Mouse (Mus musculus): Measurements from ENCODE around the gene Agbl4. TPM values are rescaled to one million over a fixed set of nuclear protein-coding genes. Genes with fewer than 3 reads are reported as not detected.

The Agbl4 gene
- total RNA-seq, 1 experiment from 2014 or later = not detected

DNA sequence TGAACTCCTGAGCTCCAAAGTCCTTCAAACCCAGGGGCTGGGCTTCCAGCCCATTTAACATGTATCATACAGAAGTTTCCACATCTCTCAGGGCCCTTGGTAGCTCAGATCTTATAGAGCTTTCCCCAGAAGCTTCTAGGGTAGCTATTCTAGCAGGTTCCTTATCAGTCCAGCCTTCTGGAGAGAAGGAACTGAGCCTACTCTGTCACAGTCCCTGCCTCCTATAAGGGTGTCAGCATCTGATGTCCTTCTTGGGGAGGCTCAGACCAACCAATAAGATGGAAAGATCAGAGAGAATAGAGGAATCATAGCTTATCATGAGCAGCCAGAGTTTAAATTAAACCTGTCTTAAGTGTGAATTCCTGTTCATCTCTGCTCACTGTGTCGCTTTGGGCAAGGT lies 1269.3 kb downstream of the Agbl4 start:
- no peak for ATAC-seq (replicated peaks; ENCODE audit: insufficient number of reproducible peaks, low FRiP score, low TSS enrichment, poor library complexity, severe bottlenecking)

DNA sequence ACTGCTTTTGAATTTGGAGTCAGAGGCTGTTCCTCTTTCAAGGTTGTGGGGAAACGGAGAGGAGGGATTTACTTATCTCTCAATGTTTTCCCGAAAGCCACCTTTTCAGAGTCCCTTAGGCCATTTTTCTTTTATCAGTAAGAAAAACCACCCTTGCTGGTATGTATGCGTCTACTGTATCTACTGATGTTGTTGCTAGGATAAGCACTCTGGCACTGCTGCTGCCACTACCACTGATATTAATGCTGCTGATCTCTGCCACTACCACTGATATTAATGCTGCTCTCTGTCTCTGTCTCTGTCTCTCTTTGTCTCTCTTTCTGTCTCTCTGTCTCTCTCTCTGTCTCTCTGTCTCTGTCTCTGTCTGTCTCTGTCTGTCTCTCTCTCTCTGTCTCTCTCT lies 1271.9 kb downstream of the Agbl4 start:
- ATAC-seq (replicated peaks; ENCODE audit: insufficient number of reproducible peaks, low FRiP score, low TSS enrichment, poor library complexity, severe bottlenecking) = no peak

DNA sequence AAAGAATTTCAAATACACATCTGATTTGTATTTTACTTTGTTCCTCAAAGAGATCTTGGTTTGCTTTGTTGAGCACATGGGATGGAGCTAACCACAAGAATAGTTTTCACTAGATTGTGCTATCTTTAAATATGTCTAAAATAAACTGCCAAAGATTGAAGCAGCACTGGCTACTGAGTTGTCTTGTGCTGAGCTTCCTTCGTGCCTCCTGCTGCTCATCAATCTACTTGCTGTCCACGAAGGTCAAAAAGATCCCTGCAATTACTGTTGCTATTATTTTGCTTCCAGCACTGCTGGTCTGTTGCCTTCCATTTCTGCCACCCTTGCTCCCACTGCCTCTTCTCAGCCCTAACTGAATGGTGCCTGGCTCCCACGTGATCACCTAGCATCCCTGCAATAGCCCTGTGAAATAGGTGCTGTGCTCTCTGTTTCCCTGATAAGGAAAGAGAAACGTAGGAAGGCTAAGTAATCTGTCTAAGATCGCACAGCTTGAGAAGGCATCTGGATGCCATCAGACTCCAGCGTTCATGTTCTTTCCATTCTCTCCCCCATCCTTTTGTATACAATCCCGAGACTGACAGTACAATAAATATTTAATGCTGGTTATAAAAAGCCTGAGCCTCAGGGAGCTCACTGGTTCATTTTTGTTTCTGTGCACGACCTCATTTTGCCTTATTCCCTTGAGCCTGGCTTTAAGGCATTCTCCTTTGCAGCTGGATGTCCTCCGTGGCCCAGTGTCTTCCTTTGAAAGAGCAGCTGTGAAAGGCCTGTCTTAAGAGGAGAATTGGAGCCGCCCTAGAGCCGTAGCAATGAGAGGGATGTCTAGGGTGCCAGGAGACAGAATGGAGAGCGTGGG lies 1273.3 kb downstream of the Agbl4 start:
- no peak for ATAC-seq (replicated peaks; ENCODE audit: insufficient number of reproducible peaks, low FRiP score, low TSS enrichment, poor library complexity, severe bottlenecking)

DNA sequence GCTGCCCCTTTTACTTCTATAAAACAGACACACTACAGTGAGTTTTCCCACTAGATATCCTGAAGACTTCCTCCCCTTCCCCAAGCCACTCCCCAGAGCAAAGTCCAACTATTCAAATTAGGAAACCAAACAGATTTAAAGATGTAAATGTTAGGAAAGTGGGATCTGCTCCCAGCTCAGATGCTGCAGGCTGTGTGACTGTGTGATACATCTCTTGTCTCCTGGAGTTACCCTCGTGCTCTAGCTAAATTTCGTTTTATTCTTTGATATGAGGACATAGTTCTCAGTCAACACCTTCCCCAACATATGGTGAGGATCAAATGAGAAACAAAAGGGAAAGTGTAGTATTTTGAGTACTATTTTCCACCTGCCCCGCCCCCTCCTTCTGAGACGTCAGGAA lies 1274.0 kb downstream of the Agbl4 start:
- no peak for ATAC-seq (replicated peaks; ENCODE audit: insufficient number of reproducible peaks, low FRiP score, low TSS enrichment, poor library complexity, severe bottlenecking)

DNA sequence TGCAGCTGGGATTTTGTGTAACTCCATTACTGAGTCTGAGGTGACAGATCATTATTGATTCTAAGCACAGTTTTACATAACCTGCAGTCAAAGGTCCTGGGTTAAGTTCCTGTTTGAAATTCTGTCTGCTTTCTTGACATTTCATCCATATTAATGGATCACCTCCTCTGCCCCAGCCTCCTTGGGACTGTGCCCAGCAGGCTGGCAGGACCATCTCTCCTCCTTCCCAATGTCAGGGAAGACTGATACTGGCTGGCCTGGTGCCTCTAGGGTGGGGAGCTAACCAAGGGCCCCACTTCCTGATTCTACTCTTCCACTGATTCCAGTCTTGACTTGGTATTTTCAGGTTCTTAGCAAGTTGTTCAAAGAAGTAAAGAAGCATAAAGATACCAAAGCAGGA lies 1276.4 kb downstream of the Agbl4 start:
- ATAC-seq (replicated peaks; ENCODE audit: insufficient number of reproducible peaks, low FRiP score, low TSS enrichment, poor library complexity, severe bottlenecking) = no peak

DNA sequence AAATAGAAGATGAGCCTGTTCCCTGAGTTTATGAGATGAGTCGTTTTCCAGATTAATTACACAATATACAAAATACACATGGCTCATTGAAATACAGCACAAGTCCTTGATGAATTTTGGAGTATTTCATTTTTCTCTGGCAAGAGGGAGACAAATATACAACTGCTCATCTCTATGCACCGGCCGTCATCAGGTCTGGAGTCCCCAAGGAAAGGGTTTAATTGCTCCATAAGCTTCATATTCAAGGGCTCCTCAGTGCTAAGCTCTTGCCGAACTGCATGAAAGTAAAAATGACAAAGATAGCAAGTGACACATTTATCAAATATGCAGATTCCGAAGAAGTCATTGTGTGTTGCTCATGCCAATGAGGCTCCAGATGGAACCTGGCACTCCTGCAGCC lies 1284.5 kb downstream of the Agbl4 start:
- ATAC-seq (replicated peaks; ENCODE audit: insufficient number of reproducible peaks, low FRiP score, low TSS enrichment, poor library complexity, severe bottlenecking) = no peak

DNA sequence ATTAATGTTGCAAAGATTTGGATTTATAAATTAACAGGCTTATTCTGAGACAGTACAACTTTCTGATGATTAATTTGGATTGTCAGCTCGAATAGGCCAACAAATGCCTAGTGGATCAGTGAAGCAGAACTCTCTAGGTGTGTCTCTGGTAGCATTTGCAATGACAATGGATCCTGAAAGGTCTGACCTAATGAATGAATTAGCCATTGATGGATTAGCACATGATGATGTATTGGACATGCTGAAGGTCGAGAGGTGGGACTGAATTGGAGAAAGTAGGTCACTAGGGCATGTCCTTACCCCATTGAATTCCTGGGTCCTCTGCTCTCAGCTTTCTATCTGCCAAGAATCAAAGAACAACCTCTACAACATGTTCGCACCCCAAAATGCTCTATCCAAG lies 1285.3 kb downstream of the Agbl4 start:
- no peak for ATAC-seq (replicated peaks; ENCODE audit: insufficient number of reproducible peaks, low FRiP score, low TSS enrichment, poor library complexity, severe bottlenecking)

DNA sequence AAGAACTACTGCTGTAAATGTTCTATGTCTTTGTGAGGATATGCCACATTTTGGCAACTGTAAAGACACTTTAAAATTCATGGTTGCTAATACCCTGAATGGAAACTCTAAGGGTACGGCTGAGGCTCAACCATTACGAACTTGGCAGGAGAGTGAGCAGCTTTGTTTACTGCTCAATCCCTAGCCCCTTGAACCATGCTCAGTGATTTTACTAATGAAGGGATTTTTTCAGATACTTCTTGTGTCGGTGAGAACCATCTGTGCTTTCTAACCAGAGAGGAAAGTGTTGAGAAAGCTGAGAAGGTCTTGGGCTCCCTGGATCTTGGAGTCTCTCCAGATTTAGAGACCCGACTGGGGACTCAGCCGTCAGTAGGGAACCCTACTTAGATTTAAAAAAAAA lies 1286.4 kb downstream of the Agbl4 start:
- no peak for ATAC-seq (replicated peaks; ENCODE audit: insufficient number of reproducible peaks, low FRiP score, low TSS enrichment, poor library complexity, severe bottlenecking)

DNA sequence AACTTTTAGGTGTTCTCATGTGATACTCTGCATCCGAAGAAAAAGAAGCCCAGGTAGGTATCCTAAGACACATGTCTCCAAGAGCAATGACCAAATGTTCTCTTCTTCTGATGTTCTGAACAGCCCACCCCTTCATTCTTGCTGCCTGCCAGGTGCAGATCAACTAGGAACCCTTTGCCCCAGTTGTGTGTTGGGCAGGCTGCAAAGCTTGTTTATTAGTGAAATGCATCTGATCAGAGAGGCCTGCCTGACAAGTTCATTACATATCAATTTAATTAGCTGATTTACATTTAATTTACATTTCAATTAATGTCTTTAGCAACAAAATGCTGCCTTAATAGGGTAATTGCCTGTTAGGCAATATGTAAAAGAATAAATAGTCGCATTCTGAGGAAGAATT lies 1288.5 kb downstream of the Agbl4 start:
- ATAC-seq (replicated peaks; ENCODE audit: insufficient number of reproducible peaks, low FRiP score, low TSS enrichment, poor library complexity, severe bottlenecking) = no peak

DNA sequence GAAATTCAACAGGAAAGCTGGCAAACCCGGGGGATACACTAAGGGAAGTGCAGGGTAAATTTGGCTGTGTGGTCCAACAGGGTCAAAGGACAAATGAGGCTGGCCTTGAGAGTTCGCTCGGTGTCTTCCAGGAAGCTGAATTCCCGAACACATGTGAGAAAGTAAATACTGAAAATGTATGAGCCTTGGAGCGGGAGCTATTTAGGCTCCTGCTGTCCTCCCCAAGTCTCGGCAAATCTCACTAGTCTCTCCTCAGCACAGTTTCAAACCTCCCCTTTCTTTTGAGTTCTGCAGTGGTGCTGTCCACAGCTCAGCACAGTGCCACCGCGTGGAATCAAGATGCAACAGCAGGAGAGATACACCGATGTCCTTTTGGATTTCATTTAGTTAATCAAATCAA lies 1289.5 kb downstream of the Agbl4 start:
- ATAC-seq (replicated peaks; ENCODE audit: insufficient number of reproducible peaks, low FRiP score, low TSS enrichment, poor library complexity, severe bottlenecking) = peak; percentile 67

DNA sequence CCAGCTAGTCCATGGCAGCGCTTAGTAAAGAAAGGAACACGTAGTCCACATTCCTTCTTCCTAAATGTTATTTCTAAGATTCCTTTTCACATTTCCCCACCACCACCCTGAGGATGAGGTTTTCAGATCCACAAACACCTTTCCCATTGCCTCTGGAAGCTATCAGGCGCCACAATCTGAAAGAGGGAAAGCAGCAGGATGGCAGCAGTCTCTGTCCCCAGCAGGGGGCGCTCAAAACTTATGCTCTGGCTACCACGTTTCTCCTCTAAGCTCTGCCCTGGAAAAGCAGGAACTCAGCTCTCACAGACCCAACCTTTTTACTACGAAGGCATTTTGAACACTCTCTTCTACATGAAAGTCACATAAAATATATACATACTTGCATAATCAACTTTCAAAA lies 1290.2 kb downstream of the Agbl4 start:
- peak; percentile 60; the same call in 1 of the 2 replicates for ATAC-seq (replicated peaks; ENCODE audit: insufficient number of reproducible peaks, low FRiP score, low TSS enrichment, poor library complexity, severe bottlenecking)

DNA sequence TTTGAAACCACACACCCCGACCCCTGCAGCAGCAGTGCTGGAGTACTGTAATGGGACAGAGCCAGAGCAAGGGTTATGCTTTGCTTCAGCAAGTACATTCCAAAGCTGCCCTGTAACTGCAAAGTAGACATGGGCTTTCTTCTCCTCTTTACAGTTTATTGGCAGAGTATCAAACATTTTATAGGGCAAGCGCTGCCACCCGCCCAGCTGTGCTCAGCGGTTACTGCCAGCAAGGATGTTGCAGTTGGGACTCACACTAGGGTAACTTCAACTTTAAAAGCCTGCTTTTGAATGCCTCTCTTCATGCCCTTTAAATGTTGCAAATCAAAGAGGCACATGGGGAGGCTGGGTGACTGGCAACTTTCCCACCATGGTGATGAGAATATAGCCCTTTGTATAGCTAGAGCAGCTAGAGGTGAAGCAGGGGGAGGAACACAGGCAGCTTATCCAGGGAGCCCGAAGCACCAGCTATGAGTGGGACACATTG lies 1293.6 kb downstream of the Agbl4 start:
- ATAC-seq (replicated peaks; ENCODE audit: insufficient number of reproducible peaks, low FRiP score, low TSS enrichment, poor library complexity, severe bottlenecking) = no peak

DNA sequence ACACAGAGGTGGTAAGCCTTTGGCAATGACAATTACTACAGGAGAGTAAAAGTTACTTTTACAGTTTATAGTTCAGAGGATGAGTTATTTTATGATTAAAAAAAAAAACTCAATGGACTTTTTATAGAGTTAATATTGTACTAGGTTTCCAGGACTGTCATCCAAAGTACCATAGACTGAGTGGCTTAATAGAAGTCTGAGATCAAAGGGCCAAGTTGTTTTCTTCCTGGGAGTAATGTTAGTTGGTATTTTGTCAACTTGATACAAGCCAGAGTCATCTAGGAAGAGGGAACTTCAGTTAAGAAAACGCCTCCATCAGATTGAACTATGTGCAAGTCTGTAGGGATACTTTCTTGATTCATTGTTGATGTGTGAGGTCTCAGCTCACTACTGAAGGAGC lies 1303.9 kb downstream of the Agbl4 start:
- ATAC-seq (replicated peaks; ENCODE audit: insufficient number of reproducible peaks, low FRiP score, low TSS enrichment, poor library complexity, severe bottlenecking) = no peak

DNA sequence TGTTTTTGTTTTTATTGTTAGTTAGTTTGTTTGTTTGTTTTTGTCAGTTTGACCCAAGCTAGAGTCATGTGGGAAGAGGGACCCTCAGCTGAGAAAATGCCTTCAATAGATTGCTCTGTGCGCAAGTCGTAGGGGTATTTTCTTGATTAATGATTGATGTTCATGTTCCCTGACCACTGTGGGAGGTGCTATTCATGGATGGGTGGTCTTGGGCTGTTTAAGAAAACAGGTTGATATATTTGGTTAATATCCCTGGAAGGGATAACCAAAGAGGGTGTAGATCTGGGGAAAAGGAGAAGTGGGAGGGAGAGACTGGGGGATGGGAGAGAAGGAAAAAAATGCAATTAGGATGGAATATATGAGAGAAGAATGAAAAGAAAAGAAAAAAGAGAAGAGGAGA lies 1306.7 kb downstream of the Agbl4 start:
- no peak for ATAC-seq (replicated peaks; ENCODE audit: insufficient number of reproducible peaks, low FRiP score, low TSS enrichment, poor library complexity, severe bottlenecking)

DNA sequence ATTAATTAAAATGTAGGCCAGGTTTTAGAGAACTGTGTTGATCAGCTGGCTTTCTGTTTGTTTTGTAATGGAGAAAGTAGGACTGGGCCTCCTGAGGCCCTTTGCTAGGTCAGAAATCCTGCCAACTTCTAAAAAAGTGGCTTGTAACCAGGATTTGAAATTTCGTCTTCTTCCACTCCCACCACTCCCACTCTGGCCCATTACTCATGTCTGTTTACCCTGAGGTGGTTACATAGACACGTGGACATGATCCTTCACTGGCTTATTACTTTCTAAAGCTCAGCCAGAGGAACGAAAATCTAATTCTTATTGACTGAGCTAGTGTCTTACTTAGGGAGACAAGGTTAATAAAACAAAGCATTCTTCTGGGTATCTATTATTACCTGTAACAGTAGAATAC lies 1307.5 kb downstream of the Agbl4 start:
- ATAC-seq (replicated peaks; ENCODE audit: insufficient number of reproducible peaks, low FRiP score, low TSS enrichment, poor library complexity, severe bottlenecking) = no peak

Other genes starting within 250 kb of the Agbl4 start
- gene Elavl4, start 45.8 kb upstream of the Agbl4 start, total RNA-seq (2017) = not detected in 3 replicates